Mouse (Mus musculus): Measurements from ENCODE around the gene Maml3.

GRCm38 (mm10) chr3:52030114-52030513 lies 74.8 kb downstream of the Maml3 start:
- no peak for TF ChIP-seq CTCF (IDR thresholded peaks at IDR 0.05; ENCODE audit: control insufficient read depth, insufficient read depth, insufficient read length)
- TF ChIP-seq USF1 (IDR thresholded peaks at IDR 0.05; ENCODE audit: low read depth): no peak
- no peak for TF ChIP-seq MAX (IDR thresholded peaks at IDR 0.05)
- no peak for TF ChIP-seq FOSL1 (IDR thresholded peaks at IDR 0.05; ENCODE audit: insufficient read depth, low read length, poor library complexity, severe bottlenecking)
- TF ChIP-seq CEBPB (IDR thresholded peaks at IDR 0.05; ENCODE audit: low read depth): no peak
- no peak for TF ChIP-seq MYOD1 (IDR thresholded peaks at IDR 0.05; ENCODE audit: control insufficient read depth, insufficient read length, low read depth)

Measured in C2C12 (cell line).